Mouse (Mus musculus) limb, embryonic 11.5 days (tissue): ENCODE data around the gene Afm. TPM values are rescaled to one million over a fixed set of nuclear protein-coding genes. Genes with fewer than 3 reads are reported as not detected.

ENCODE experiments used
- ATAC-seq: fragments of 200-750 bp; cut with Nextera tagmentation; 2 replicates; pipeline ENCODE4 v1.8.0; 2017; ENCODE audit warnings: low read depth; ENCODE audit not compliant: insufficient number of reproducible peaks, low FRiP score, low TSS enrichment
- DNase-seq: peaks from one replicate; pipeline ENCODE4 v3.0.0-alpha.2; 2015; ENCODE audit warnings: low spot score
- H3K27ac ChIP-seq: fragments of 300-500 bp; sonication (generic); replicated peaks from 2 replicates; pipeline ENCODE4 v1.5.1; 2014; ENCODE audit warnings: low read depth, mild to moderate bottlenecking, low read length
- H3K27me3 ChIP-seq: fragments of 300-500 bp; sonication (generic); 2 replicates; pipeline ENCODE4 v1.6.1; 2014; ENCODE audit warnings: mild to moderate bottlenecking, low read length, mixed read lengths; ENCODE audit not compliant: control insufficient read depth, insufficient read depth
- H3K36me3 ChIP-seq: fragments of 300-500 bp; sonication (generic); 2 replicates; pipeline ENCODE4 v1.6.1; 2014; ENCODE audit warnings: mild to moderate bottlenecking, low read length, moderate library complexity, mixed read lengths; ENCODE audit not compliant: control insufficient read depth, insufficient read depth
- H3K4me1 ChIP-seq: fragments of 300-500 bp; sonication (generic); 2 replicates; pipeline ENCODE4 v1.6.1; 2014; ENCODE audit warnings: low read length, mixed read lengths; ENCODE audit not compliant: control insufficient read depth, insufficient read depth
- H3K4me2 ChIP-seq: fragments of 300-500 bp; sonication (generic); 2 replicates; pipeline ENCODE4 v1.6.1; 2014; ENCODE audit warnings: low read depth, mild to moderate bottlenecking, moderate library complexity; ENCODE audit not compliant: severe bottlenecking
- H3K4me3 ChIP-seq: fragments of 300-500 bp; sonication (generic); 2 replicates; pipeline ENCODE4 v1.5.1; 2014; ENCODE audit warnings: low read depth, low read length
- H3K9ac ChIP-seq: fragments of 300-500 bp; sonication (generic); 2 replicates; pipeline ENCODE4 v1.6.1; 2014; ENCODE audit warnings: mild to moderate bottlenecking, low read length
- H3K9me3 ChIP-seq: fragments of 300-500 bp; sonication (generic); 2 replicates; pipeline ENCODE4 v1.6.1; 2016; ENCODE audit warnings: low read length; ENCODE audit not compliant: control insufficient read depth
- WGBS: fragments of 180-500 bp; shearing (Covaris S2); extraction: QIAGEN DNeasy Blood & Tissue Kit; methylation state at CpG from one replicate; pipeline ENCODE4 v1.1.7; 2014; 5-methylcytosine and 5-hydroxymethylcytosine counted together
- polyA plus RNA-seq: library from polyadenylated mRNA; unstranded; fragments of >200 nt; fragmentation: Nextera tagmentation; extraction: Ambion mirVana; gene quantifications from 2 replicates; pipeline ENCODE4 v1.2.1, GENCODE M21; 2014

Gene Afm
- polyA plus RNA-seq, 1 experiment from 2014 or later: not detected

DNA sequence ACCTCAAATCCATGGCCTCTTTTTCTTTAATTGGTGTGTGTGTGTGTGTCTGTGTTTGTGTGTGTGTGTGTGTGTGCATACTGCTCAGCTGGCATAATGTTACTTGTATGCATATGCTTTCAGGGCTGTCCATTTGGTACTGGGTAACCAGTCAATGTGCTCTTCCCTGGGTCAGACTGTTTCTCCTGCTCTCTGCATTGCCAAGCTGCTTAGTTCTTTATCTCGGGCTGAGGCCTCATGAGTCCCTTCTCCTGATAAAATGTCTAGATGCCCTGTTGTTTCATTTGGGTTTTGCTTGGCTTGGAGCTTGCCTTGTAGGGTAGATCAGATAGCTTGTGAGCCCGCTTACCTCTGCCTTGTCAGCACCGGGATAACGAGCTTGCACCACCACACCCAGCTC lies 44.1 kb downstream of the Afm start:
- H3K36me3 ChIP-seq: no peaks in the 10 kb centered on the region
- ATAC-seq: no peak
- DNase-seq: no peak
- no peaks in the 10 kb centered on the region for H3K27me3 ChIP-seq
- no peak overlapping the region for H3K9ac ChIP-seq
- H3K9me3 ChIP-seq: no peaks in the 10 kb centered on the region
- H3K4me1 ChIP-seq: no peaks in the 10 kb centered on the region
- 83% methylated on average over 4 of the region's 4 CpGs for WGBS
- no peak overlapping the region for H3K27ac ChIP-seq
- no peak overlapping the region for H3K4me3 ChIP-seq
- no peak overlapping the region for H3K4me2 ChIP-seq

DNA sequence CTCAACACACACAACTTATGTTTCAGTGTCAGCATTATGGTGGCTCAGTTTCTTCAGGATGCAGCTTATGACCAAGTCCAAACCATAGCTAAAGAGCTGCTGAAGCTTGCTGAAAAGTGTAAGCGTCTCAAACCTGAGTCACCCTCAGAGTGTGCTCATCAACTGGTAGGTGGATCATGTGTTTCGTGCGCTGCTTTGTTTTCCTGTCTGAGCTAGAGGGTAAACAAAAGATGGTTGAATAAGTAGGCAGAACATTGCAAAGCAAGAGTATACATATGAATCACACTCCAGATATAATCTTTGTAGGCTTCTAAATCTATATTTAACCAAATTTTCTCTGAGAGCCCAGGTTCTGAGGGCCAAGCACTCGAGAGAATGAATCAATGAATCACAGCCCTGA lies 45.4 kb downstream of the Afm start:
- H3K4me1 ChIP-seq: no peaks in the 10 kb centered on the region
- ATAC-seq (no peak), DNase-seq (no peak)
- no peak overlapping the region for H3K4me3 ChIP-seq
- no peak overlapping the region for H3K4me2 ChIP-seq
- no peak overlapping the region for H3K9ac ChIP-seq
- H3K27me3 ChIP-seq: no peaks in the 10 kb centered on the region
- no peaks in the 10 kb centered on the region for H3K36me3 ChIP-seq
- H3K27ac ChIP-seq: no peak overlapping the region
- H3K9me3 ChIP-seq: no peaks in the 10 kb centered on the region
- WGBS: 86% methylated on average over 4 of the region's 4 CpGs

DNA sequence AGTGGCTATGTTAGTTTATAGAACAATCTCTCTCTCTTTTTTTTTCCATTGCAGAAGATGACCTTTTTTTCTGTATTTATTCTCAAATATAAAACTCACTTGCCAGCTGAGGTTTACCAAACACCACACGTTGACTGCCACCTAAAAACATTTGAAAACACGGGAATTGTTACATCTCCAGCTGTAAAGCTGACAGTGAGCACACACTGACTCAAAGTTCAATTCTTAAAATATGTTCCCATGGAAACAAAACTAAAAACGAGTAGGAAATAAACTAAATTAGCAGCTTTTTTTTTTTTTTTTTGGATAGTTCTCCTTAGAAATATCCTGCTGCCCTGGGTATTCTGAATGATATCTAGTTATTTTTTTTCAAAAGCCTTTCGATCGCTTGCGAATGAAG lies 46.5 kb downstream of the Afm start:
- Histone ChIP-seq H3K36me3 (no peaks in the 10 kb centered on the region), H3K4me1 (no peaks in the 10 kb centered on the region), H3K27ac (no peak overlapping the region), H3K4me2 (no peak overlapping the region), H3K27me3 (no peaks in the 10 kb centered on the region), H3K9ac (no peak overlapping the region), H3K4me3 (no peak overlapping the region), H3K9me3 (no peaks in the 10 kb centered on the region)
- ATAC-seq (no peak), DNase-seq (no peak)
- WGBS: 89% methylated on average over 6 of the region's 6 CpGs

DNA sequence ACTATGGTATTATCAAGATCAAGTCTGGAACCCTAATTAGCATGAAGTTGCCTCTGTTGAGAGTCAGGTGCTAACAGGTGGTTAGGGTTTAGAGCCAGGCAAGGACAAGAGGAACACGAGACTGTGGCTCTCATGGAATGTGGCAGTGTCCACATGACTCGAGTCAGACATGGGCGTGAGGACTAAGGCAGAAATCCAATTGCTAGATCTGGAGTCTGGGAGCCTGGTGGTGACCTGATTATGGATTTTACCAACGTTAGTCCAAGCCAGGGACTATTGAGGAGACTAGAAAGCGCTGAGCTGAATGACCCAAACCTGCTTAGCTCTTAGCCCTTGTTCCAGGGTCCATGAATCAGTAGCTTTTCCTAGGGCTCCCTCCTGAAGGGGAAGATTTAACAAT lies 49.1 kb downstream of the Afm start:
- WGBS: 84% methylated on average over 5 of the region's 5 CpGs
- Histone ChIP-seq H3K36me3 (no peaks in the 10 kb centered on the region), H3K4me1 (no peaks in the 10 kb centered on the region), H3K9ac (no peak overlapping the region), H3K27ac (no peak overlapping the region), H3K27me3 (no peaks in the 10 kb centered on the region), H3K9me3 (no peaks in the 10 kb centered on the region), H3K4me2 (no peak overlapping the region), H3K4me3 (no peak overlapping the region)
- no peak for DNase-seq
- ATAC-seq: no peak

DNA sequence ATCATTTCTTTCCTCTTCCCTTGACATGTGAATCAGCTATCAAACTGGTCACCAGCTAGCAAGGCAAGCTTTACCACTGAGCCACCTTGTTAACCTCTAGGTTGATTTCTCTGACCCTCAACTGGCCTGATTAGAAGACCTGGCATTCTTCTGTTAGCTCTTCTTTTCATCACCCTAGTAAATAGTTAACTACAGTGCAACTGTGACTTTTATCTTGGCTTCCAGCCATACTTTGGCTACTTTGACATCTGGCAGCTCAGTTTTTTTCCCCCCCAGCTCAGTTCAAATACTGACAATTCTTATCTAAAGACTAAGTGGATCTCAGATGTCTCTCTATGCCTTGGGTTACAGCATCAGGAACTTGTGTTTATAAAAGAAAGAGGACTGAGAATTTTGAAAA lies 49.6 kb downstream of the Afm start:
- no peak overlapping the region for H3K4me3 ChIP-seq
- DNase-seq (no peak), ATAC-seq (no peak)
- no peaks in the 10 kb centered on the region for H3K36me3 ChIP-seq
- no peak overlapping the region for H3K4me2 ChIP-seq
- no peaks in the 10 kb centered on the region for H3K27me3 ChIP-seq
- no peaks in the 10 kb centered on the region for H3K9me3 ChIP-seq
- no peak overlapping the region for H3K9ac ChIP-seq
- no peaks in the 10 kb centered on the region for H3K4me1 ChIP-seq
- no peak overlapping the region for H3K27ac ChIP-seq

DNA sequence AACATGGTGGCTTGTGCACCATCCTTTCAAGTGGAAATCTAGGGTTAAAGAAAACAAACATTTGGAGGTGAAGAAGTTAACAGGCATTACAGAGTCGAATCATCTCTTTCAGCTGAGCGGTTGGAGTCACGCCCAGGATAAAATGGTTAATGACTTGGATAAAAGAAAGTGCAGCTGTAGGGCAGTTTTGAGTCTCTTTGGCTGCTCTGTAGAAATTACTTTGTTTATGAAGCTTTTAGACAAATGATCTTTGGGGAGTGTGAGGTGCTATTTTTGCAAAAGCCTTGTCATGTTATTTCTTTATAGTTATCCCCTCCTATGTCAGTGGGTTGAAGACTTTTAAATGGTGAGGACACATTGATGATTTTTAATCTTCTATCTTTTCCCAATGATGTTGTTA lies 52.5 kb downstream of the Afm start:
- DNase-seq (no peak), ATAC-seq (no peak)
- no peak overlapping the region for H3K4me3 ChIP-seq
- H3K4me2 ChIP-seq: no peak overlapping the region
- WGBS: 81% methylated on average over 3 of the region's 3 CpGs
- H3K36me3 ChIP-seq: no peaks in the 10 kb centered on the region
- H3K4me1 ChIP-seq: no peaks in the 10 kb centered on the region
- H3K27me3 ChIP-seq: no peaks in the 10 kb centered on the region
- no peak overlapping the region for H3K27ac ChIP-seq
- no peaks in the 10 kb centered on the region for H3K9me3 ChIP-seq
- H3K9ac ChIP-seq: no peak overlapping the region

DNA sequence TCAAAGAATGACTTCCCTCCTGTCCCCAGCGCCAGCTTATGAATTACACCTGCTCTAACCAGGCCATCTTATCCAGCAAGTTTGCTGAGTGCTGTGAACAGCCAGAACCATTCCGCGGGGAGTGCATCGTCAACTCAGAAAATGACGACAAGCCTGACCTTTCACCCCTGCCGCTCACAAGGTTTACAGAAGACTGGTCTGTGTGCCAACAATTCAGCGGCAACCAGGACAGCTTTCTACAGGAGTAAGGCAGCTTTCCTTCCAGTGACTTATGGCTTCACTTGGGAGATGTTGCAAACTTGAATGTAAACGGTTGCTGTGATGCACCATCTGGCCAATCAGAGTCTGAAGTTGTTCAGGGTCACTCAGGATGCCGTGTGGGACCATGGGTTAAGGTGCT lies 59.0 kb downstream of the Afm start:
- no peak overlapping the region for H3K9ac ChIP-seq
- WGBS: 83% methylated on average over 9 of the region's 9 CpGs
- no peaks in the 10 kb centered on the region for H3K36me3 ChIP-seq
- no peak overlapping the region for H3K4me3 ChIP-seq
- no peaks in the 10 kb centered on the region for H3K27me3 ChIP-seq
- H3K4me2 ChIP-seq: no peak overlapping the region
- no peaks in the 10 kb centered on the region for H3K4me1 ChIP-seq
- DNase-seq (no peak), ATAC-seq (no peak)
- H3K9me3 ChIP-seq: no peaks in the 10 kb centered on the region; the same call in 1 of the 2 replicates
- no peak overlapping the region for H3K27ac ChIP-seq

DNA sequence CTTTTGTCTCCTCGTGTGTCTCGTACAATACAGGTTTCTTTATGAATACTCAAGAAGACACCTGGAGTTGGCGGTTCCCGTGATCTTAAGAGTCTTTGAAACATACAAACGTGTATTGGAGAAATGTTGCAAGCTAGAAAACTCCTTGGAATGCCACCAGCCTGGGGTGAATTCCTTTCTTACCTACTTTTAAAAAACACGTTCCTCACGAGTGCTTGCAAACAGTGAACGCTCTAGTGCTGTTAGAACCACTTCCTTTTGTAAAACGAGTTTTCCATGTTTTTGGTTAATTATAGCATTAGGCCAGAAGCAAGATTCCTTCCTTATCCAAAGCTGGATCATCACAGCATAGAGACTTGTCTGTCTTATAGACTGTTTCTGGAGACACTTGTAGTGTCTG lies 60.8 kb downstream of the Afm start:
- Histone ChIP-seq H3K9me3 (no peaks in the 10 kb centered on the region; the same call in 1 of the 2 replicates), H3K4me3 (no peak overlapping the region), H3K27me3 (no peaks in the 10 kb centered on the region), H3K27ac (no peak overlapping the region), H3K4me1 (no peaks in the 10 kb centered on the region), H3K9ac (no peak overlapping the region), H3K36me3 (no peaks in the 10 kb centered on the region), H3K4me2 (no peak overlapping the region)
- no peak for ATAC-seq
- no peak for DNase-seq
- 89% methylated on average over 9 of the region's 9 CpGs for WGBS

DNA sequence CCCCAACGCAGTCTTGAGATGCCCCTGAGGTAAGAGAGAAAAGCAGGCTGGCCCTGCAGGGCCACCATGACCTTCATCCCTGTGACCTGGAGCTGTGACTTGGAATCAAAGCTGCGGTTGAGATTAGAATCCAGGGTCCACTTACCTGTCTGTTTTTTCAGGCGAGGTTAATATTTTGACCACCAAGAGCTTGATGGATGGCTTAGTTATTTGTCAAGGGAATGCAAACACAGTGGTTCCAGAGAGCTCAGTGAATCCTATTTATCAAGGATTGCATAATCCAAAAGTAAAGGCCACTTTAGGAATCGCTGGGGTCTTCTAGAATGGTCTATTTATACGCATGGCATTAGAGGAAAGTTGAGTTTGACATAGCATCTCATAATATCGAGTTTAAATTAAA lies 63.4 kb downstream of the Afm start:
- no peak overlapping the region for H3K4me2 ChIP-seq
- no peaks in the 10 kb centered on the region; the same call in 1 of the 2 replicates for H3K9me3 ChIP-seq
- H3K27ac ChIP-seq: no peak overlapping the region
- no peaks in the 10 kb centered on the region for H3K36me3 ChIP-seq
- ATAC-seq (no peak), DNase-seq (no peak)
- H3K27me3 ChIP-seq: no peaks in the 10 kb centered on the region
- no peak overlapping the region for H3K9ac ChIP-seq
- 90% methylated on average over 6 of the region's 6 CpGs for WGBS
- no peaks in the 10 kb centered on the region for H3K4me1 ChIP-seq
- no peak overlapping the region for H3K4me3 ChIP-seq
